Mouse (Mus musculus) liver, adult 2 months (tissue): ENCODE measurements around the gene Tsen2. TPM values are rescaled to one million over a fixed set of nuclear protein-coding genes. Genes with fewer than 3 reads are reported as not detected.
A peak's percentile ranks its signal among the peaks of the same experiment; 100 is the strongest.

ENCODE experiments used
- DNase-seq: peaks from one replicate; pipeline ENCODE4 v3.0.0-alpha.2; 2011; ENCODE audit warnings: low read depth, low spot score; ENCODE audit errors: extremely low read depth
- H3K27ac ChIP-seq: fragments of 200-500 bp; replicated peaks from 2 replicates; pipeline ENCODE4 v1.5.1; 2012; ENCODE audit warnings: low read depth, mild to moderate bottlenecking, control low read depth, inconsistent platforms, low read length; ENCODE audit not compliant: insufficient read depth
- H3K27me3 ChIP-seq: fragments of 200-500 bp; 2 replicates; pipeline ENCODE4 v1.6.1; 2012; ENCODE audit warnings: mild to moderate bottlenecking, moderate library complexity, low read length, inconsistent platforms; ENCODE audit not compliant: control insufficient read depth, insufficient read depth
- H3K36me3 ChIP-seq: fragments of 200-500 bp; 2 replicates; pipeline ENCODE4 v1.6.1; 2012; ENCODE audit warnings: low read length, inconsistent platforms; ENCODE audit not compliant: control insufficient read depth, insufficient read depth
- H3K4me1 ChIP-seq: fragments of 200-500 bp; 2 replicates; pipeline ENCODE4 v1.6.1; 2011; ENCODE audit warnings: low read length; ENCODE audit not compliant: control insufficient read depth, insufficient read depth
- H3K4me3 ChIP-seq: fragments of 200-500 bp; 2 replicates; pipeline ENCODE4 v1.5.1; 2011; ENCODE audit warnings: low read depth, mild to moderate bottlenecking, control low read depth, low read length, moderate library complexity; ENCODE audit not compliant: insufficient read depth
- H3K79me2 ChIP-seq: fragments of 200-500 bp; 2 replicates; pipeline ENCODE4 v1.6.1; 2012; ENCODE audit warnings: inconsistent platforms, mild to moderate bottlenecking, low read length, moderate library complexity; ENCODE audit not compliant: control insufficient read depth, insufficient read depth
- H3K9ac ChIP-seq: fragments of 200-500 bp; 2 replicates; pipeline ENCODE4 v1.6.1; 2012; ENCODE audit warnings: low read depth, mild to moderate bottlenecking, control low read depth, inconsistent platforms, low read length
- CTCF ChIP-seq: fragments of 200-500 bp; IDR thresholded peaks from 2 replicates; pipeline ENCODE4 v1.5.1; 2011; ENCODE audit warnings: low read depth, low read length, control low read depth
- POLR2A ChIP-seq: fragments of 200-500 bp; IDR thresholded peaks from 2 replicates; pipeline ENCODE4 v1.6.1; 2011; ENCODE audit warnings: low read length, control low read depth; ENCODE audit not compliant: insufficient read depth; ENCODE audit errors: extremely low read depth
- WGBS: fragments of 180-500 bp; shearing (Covaris S2); methylation state at CpG from one replicate; pipeline ENCODE4 v1.1.7; 2018; 5-methylcytosine and 5-hydroxymethylcytosine counted together
- polyA plus RNA-seq: library from polyadenylated mRNA; depleted of rRNA; stranded (reverse); fragments of >200 nt; gene quantifications from 2 replicates; pipeline ENCODE4 v1.2.3, GENCODE M21; 2012; rRNA removed
- total RNA-seq: library from RNA; depleted of rRNA; stranded (reverse); fragments of >200 nt; gene quantifications from 2 replicates; pipeline ENCODE4 v1.2.3, GENCODE M21; 2014; rRNA removed

Tsen2 gene
- 4.1 and 5.6 TPM in 2 replicates for total RNA-seq
- 2.8 and 3.4 TPM in 2 replicates for polyA plus RNA-seq

DNA sequence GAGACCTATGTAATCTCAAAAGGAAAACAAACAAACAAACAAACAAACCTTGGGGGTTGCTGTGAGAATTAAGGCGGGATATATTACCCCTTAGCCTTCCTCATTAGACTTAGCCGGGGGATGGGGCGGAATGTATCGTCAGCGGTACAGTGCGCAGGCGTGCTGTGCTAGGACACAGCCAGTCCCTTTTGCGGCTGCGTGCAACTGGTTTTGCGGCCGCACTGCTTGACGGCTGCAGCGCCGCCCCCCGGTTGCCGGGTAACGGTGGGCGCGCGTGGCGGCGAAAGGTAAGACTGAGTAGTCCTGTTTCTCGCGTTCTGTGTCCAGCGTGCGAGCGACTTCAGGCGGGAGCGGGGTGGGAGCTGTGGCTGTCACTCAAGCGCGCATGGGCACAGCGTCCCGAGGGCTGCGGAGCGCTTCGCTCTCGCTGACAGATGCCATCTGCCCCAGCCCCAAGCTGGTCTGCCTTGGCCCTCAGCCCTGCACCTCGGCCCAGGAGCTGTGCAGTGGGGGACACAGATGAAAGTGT is at the start of gene Tsen2:
Tsen2 (plus strand) TSS at position 223 of the 529 bp plus-strand sequence.
- Histone ChIP-seq H3K9ac (peak within 1 kb of the TSS; percentile 86), H3K4me1 (peaks cover 13% of the 10 kb centered on the region), H3K4me3 (peak within 1 kb of the TSS; percentile 82), H3K27ac (peak within 1 kb of the TSS; percentile 57), H3K27me3 (no peaks in the 10 kb centered on the region), H3K79me2 (no peaks in the 10 kb centered on the region), H3K36me3 (peaks cover 3% of the 10 kb centered on the region)
- 1% methylated on average over 38 of the region's 38 CpGs for WGBS
- peak; percentile 80 for DNase-seq
- TF ChIP-seq CTCF: no peak
- TF ChIP-seq POLR2A: 0 out of 2 replicates have a peak, but pooled peaks have one; percentile 23

DNA sequence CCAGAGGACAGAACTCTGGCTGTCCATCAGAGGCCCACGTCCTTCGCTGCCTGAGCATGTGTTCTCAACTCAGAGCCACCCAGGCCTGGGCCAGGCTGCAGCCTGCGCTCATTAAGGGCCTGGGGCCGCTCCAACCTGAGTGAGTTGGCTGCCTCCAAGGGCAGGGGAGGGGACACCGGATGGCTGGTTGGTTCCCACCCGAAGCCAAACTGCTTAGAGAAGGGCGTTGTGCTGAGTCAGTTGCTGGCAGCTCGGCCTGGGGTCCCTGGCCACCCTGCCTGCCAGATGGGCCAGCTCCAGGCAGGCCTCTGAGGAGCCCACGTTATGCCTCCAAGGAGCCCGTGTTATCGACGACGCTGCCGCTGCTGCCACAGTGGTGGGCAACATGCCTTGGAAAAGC is 44.9 kb upstream of the Tsen2 start:
- no peak overlapping the region for H3K27ac ChIP-seq
- no peaks in the 10 kb centered on the region for H3K36me3 ChIP-seq
- no peaks in the 10 kb centered on the region for H3K27me3 ChIP-seq
- no peak overlapping the region for H3K9ac ChIP-seq
- no peak for DNase-seq
- H3K4me1 ChIP-seq: 0 out of 2 replicates have a peak, but pooled peaks cover 2% of the 10 kb centered on the region
- H3K79me2 ChIP-seq: no peaks in the 10 kb centered on the region
- WGBS: 92% methylated on average over 14 of the region's 14 CpGs
- no peak overlapping the region for H3K4me3 ChIP-seq
- TF ChIP-seq POLR2A (no peak), CTCF (no peak)

DNA sequence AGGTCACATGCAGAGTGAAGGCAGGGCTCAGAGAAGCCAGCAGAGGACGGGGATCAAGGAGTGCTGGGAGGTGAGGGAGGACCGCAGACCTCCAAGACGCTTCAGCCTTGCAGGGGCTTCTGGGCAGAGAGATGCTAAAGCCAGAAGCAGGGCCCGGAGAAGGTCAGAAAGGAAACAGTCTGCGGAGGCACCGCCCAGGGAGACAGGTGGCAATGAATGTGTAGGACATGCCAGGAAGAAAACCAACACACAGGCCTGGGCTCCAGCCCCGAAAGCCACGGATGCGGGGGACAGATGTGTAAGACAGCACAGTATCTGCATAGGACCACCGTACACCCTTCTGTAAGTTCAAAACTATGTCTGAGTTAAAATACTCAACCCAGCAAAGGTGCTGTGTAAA is 44.2 kb upstream of the Tsen2 start:
- TF ChIP-seq CTCF: no peak
- Histone ChIP-seq H3K9ac (no peak overlapping the region), H3K36me3 (no peaks in the 10 kb centered on the region), H3K4me1 (0 out of 2 replicates have a peak, but pooled peaks cover 2% of the 10 kb centered on the region), H3K27me3 (no peaks in the 10 kb centered on the region), H3K27ac (no peak overlapping the region), H3K79me2 (no peaks in the 10 kb centered on the region), H3K4me3 (no peak overlapping the region)
- DNase-seq: no peak
- 96% methylated on average over 10 of the region's 10 CpGs for WGBS

DNA sequence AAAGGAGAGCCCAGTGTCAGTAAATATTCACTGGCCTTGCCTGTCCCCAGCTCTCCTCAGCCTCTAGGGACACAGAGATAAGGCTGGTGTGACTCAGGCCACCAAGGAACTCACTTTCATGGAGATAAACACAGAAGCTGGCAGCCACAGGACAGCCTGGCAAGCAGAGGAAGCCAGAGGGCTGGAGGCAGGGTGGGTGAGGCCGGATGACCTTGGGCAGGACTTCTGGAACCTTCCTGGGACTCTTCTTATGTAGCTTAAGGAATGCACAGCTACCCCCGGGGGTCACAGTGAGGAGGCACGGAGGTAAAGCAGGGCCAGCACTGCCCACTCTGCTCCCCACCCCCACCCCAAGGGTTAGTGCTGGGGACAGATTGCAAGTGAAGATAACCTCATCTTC is 43.3 kb upstream of the Tsen2 start:
- H3K79me2 ChIP-seq: no peaks in the 10 kb centered on the region
- WGBS: 57% methylated on average over 3 of the region's 3 CpGs
- no peaks in the 10 kb centered on the region for H3K27me3 ChIP-seq
- H3K9ac ChIP-seq: no peak overlapping the region
- no peaks in the 10 kb centered on the region for H3K36me3 ChIP-seq
- no peak for DNase-seq
- TF ChIP-seq CTCF (no peak), POLR2A (no peak)
- no peak overlapping the region for H3K4me3 ChIP-seq
- H3K4me1 ChIP-seq: 0 out of 2 replicates have a peak, but pooled peaks cover 2% of the 10 kb centered on the region
- no peak overlapping the region for H3K27ac ChIP-seq

DNA sequence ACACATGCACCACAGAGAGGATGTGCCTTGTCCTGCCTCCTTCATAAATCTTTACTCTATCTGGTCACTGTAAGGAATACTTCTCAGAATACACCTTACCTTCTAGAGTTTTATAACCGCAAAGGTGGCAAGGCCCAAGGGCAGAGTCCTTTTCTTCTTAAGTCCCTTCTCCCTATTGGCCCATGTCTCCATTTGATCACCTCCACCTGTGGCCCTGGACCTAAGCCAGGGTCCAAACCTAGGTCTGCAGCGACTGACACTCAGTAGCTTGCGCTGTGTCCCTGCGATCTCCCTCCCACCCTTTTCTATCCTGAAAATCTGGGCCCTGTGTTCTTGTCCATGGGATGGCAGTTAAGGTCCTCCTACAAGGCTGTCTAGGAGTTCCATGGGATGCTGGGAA is 41.4 kb upstream of the Tsen2 start:
- WGBS: 98% methylated on average over 4 of the region's 4 CpGs
- H3K79me2 ChIP-seq: no peaks in the 10 kb centered on the region
- no peak overlapping the region for H3K4me3 ChIP-seq
- H3K4me1 ChIP-seq: 0 out of 2 replicates have a peak, but pooled peaks cover 2% of the 10 kb centered on the region
- H3K27me3 ChIP-seq: no peaks in the 10 kb centered on the region
- no peak for DNase-seq
- no peak overlapping the region for H3K9ac ChIP-seq
- no peaks in the 10 kb centered on the region for H3K36me3 ChIP-seq
- no peak overlapping the region for H3K27ac ChIP-seq
- no peak for TF ChIP-seq POLR2A
- no peak for TF ChIP-seq CTCF

DNA sequence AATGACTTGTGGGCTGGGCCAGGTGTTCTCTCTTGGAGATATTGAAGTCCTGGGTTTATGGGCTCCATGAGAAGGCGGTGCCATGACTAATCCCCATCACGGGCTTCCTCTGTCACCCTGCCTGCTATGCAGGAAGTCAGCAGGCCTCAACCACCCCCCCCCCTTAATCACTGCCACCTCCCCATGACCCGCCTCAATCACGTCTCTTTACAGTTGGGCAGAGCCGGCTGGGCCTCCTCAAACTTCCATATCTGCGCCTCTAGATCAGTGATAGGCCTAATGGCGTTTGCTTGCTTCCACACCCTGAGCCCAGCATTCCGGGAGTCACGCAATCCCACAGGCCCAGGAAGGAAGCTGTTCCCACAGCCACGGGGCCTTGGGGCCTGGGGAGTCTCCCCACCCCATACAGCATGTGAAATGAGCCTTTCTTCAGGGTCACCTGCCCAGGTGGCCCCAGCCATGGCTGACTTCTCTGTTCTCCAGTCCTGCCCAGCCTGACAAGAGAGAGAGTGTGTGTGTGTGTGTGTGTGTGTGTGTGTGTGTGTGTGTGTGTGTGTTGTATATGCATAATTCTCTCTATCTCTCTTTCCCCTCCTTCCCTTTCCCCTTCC is 40.8 kb upstream of the Tsen2 start:
- Histone ChIP-seq H3K79me2 (no peaks in the 10 kb centered on the region), H3K36me3 (no peaks in the 10 kb centered on the region), H3K9ac (no peak overlapping the region), H3K4me1 (0 out of 2 replicates have a peak, but pooled peaks cover 2% of the 10 kb centered on the region), H3K27me3 (no peaks in the 10 kb centered on the region), H3K27ac (no peak overlapping the region), H3K4me3 (no peak overlapping the region)
- no peak for TF ChIP-seq POLR2A
- no peak for TF ChIP-seq CTCF
- no peak for DNase-seq
- WGBS: 76% methylated on average over 10 of the region's 10 CpGs
